Mouse (Mus musculus) right cerebral cortex, postnatal 4 days (tissue): ENCODE data around the gene Gimap3.

ENCODE experiments used
- DNase-seq: peaks from one replicate; pipeline ENCODE4 v3.0.0-alpha.2; 2022

Gimap3 gene

GRCm38 (mm10) chr6:48742422-48743351, 28.0 kb downstream of the Gimap3 start:
- DNase-seq = peak; percentile 34

DNA sequence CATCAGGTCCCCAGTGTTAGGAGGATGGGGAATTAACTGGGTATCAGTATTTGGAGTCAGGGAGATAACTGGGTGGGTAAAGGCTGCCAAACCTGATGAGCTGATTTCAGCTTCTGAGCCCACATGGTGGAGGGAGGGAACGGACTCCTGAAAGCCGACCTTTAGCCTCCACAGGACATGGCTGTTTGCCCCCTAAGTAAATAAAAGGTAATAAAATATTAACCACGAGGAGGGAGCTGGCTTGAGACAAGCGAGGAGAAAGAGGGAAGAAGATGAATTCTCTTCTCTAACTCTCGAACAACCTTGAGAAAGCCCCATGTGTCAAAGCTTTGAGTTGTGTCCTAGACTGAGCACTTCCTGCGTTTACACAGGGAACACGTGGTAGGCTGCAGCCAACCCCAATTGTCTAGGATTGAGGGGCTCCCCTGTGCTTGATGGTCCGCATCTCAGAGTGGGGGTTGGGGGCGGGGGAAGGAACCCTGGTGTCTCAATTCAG, 28.9 kb downstream of the Gimap3 start:
- DNase-seq = peak; percentile 15

DNA sequence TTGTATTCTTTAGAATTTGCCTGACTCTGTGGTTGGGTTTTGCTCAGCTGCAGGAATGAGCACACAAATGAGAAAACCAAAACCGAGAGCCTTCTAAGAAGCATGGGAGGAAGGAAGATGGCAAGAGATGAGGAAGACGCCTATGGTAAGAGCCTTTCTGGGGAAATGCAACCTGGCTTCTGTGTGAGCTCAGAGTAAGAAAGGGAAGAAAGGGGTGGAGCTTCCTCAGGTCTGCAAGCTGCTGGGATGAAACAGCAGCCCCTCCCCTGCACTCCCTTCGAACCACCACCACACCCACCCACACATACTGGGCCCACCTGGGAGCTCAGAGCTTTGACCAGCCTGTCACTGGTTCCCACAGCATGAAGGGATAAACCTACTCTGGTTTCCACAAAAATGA, 29.4 kb downstream of the Gimap3 start:
- no peak for DNase-seq

GRCm38 (mm10) chr6:48740501-48741169, 30.0 kb downstream of the Gimap3 start:
- no peak for DNase-seq

DNA sequence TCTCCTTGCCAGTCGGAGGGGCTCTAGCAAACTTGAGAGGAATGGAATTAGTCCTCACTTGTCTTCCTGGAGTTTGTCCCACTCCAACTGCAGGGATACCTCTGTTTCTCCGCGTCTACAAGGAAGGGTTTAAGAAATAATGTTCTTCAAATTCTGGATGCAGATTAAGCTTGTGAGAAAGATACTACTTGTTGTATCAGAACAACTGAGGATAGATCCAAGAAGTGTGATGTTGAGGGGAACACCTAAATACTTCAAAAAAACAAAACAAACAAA, 30.9 kb downstream of the Gimap3 start:
- no peak for DNase-seq

DNA sequence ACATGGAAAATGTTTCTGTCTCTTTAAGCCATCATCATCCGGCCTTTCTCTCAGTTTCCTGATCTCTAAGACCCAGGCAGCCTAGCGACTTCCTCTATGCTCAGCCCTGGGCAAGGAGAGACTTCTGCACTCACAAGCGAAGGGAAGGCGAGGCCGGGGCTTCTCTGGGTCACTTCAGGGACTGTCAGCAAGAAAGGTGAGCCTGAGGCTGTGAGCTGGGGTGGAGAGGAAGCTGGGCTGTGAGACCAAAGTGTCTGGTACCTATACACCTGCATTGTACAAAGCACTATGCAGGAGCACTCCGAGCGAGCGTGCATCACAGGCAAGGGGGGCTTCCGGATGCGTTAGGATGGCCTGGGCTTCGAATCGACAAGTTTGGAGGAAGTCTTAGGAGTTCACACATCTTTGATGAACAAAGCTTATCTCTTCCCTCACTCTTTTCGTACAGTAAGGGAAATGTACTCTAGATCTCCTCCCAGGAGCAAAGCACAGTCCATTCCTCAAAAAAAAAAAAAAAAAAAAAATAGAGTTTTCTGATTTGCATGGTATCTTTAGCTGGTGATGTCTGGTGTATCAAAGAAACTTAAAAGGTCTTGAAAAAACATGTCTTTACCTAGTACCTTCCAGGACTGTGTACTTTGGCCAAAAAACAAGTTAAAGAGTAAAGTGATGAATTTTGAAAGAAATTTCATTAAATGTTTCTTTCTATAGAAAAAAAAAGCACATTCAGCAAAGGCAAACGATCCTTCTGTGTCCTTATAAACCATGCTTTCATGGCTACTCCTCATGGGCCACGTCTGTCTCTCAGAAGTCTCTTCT, 31.5 kb downstream of the Gimap3 start, which contains the start of gene Gimap1:
Gimap1 (plus strand) TSS at position 94 of the 819 bp plus-strand sequence.
- no peak for DNase-seq

- no peak for DNase-seq
Measured at GRCm38 (mm10) chr6:48737688-48738087, 33.0 kb downstream of the Gimap3 start.

DNA sequence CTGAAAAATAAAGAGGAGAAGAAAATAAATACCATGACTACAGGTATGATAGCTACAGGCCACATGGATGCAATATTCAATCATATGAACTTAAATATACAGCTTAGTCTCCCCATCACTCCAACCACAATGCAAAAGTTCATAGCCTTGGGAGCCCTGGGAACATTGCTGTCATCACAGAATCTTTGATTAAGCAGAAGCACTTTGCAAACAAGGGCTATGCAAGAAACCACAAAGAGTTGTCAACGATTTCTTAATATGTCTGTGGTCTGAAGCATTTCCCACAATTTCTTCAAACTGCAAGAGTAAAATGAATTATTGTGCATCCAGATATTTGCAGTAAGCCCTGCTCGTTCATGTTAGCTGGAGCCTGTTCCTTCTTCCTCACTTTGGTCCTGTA, 33.6 kb downstream of the Gimap3 start:
- no peak for DNase-seq

- DNase-seq = no peak
Measured at GRCm38 (mm10) chr6:48733660-48734059, 37.0 kb downstream of the Gimap3 start.

DNA sequence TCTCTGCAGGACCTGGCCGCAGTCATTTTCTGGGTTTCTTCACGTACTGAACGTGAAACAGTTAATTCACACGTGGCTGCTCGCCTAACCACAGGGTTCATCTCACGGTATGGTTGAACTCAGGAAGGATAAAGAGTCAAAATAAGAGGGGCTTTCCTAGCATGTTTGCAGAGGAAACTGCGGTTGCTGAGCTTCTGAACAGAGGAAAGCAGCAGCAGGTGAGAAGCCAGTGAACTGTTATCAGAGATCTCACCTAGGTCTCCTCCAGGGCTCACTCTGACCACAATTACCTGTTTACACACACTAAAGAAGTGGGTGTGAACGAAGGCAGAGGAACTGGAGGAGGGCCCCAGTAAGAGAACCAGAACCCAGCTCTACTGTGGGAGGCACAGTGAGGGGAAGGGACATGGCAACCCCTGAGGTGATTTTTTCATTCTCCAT, 37.8 kb downstream of the Gimap3 start:
- DNase-seq = no peak

DNA sequence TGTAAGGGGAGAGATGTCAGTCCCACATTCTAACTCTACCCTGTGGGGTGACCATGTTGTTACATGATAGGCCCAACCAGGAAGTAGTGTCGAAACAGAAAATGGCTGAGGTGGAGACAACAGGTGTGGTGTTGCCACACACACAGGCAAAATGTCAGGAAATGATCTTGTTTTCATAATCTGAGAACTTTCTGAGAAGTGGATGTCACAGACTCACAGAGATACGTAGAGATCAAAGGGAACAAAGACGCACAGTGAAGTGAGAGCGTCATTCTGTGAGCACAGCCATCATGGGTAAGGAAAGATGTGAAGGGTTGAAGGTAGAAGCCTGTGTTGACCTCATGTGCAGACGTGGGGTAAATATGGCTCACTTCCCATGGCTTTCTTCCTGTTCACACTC, 42.9 kb downstream of the Gimap3 start:
- DNase-seq = no peak

- peak; percentile 28 for DNase-seq
Measured at GRCm38 (mm10) chr6:48725476-48725875, 45.2 kb downstream of the Gimap3 start.

DNA sequence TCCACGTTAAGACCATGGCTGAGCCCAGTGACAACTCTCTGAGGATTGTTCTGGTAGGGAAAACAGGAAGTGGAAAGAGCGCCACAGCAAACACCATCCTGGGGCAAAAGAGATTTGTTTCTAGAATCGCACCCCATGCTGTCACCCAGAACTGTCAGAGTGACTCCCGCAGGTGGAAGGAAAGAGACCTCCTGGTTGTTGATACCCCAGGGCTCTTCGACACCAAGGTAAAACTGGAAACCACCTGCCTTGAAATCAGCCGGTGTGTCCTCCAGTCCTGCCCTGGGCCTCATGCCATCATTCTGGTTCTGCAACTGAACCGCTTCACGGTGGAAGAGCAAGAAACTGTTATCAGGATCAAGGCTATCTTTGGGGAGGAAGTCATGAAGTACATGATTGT, 47.2 kb downstream of the Gimap3 start:
- DNase-seq = no peak

GRCm38 (mm10) chr6:48720326-48720725, 50.3 kb downstream of the Gimap3 start:
- no peak for DNase-seq

- no peak for DNase-seq
Measured at GRCm38 (mm10) chr6:48718455-48718854, 52.2 kb downstream of the Gimap3 start, which contains the start of the genes Gm28053 and Gimap7. Gm28053 (plus strand) TSS chr6:48718607. Gimap7 (plus strand) TSS chr6:48718621.
